Mouse (Mus musculus): ENCODE data around the gene Mvk.

The Mvk gene

DNA sequence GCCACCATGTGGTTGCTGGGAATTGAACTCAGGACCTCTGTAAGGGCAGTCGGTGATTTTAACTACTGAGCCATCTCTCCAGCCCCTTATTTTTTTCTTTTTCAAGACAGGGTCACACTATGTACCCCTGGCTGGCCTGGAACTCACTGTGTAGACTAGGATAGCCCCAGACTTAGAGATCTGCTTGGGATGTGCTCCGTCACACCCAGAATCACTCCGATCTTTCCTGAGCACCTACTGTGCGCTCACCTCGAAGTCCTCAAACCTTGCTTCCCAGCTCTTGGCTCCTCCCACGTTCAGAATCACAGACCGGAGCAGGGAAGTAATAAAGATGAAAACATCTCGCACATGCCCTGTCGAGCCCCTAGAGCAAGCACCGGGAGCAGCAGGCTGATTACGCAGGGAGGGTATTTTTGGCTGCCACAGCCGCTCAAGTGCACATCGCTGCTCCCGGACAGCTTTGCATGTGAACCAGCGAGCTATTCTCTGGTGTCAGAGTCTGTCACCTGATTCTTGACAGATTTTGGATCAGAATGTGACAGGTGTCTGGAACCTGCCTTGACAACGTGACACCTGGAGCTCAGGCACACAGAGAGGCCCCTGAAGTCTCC is 13.0 kb downstream of the Mvk start:
- DNase-seq (ENCODE audit: inconsistent ontology term), result no peak

DNA sequence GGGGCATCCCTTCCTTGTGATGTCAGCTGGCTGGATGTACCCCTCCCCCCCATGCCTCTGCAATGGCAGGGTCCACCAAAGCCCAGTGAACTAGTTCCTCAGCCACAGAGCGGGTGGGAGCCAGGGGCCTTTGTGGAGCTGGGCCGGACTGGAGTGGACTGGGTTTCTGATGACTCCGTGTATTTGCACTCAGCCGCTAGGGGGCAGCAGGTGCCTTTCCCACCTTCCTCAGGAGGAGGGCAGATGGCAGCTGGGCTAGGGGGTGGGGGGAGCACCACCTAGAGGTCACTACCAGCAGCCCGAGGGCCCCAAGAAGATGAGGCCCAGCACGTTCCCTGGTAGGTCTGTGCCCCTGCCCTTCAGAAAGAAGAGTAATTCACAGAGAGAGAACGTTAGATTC is 17.2 kb downstream of the Mvk start:
- DNase-seq (ENCODE audit: inconsistent ontology term), result peak; percentile 84

DNA sequence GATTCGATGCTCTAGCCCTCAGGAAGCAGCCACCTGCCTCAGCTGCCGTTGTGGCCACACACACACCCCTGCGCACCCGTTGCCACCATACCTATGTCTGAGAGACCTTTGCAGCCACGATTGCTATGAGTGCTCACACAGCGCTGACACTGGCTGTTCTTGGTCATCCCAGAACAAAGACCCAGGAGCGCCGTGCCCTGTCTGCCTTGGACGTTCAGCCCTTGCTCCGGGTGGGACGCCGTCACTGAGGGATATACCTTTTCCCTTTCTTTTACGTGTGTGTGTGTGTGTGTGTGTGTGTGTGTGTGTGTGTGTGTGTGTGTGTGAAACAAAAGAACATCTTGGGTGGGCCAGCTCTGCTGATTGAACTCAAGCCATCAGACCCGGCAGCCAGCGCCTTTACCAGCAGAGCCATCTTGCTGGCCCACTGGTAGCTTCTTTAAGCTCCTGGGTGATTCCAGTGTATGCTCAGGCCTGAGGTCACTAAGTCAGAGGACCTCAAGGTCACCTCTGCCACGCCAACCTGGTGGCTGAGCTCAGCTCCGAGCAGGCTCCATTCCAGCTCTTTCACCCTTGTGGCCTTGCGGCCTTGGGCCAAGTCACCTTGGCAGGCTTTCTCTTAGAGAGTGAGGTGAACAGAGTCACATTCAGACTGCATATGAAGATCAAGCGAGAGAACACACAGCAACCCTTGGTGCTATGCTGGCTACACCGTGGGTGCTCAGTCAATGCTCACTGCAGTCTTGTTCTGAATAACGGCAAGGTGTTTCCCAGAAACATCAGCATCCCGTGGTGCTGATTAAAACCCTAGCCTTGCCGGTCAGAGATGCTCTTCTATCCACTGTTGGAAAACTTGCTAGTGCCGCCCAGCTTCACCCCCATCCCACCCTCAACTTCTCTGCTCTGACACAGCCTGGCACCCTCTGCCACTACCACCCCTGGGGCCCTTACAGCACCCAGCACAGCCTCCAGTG is 18.3 kb downstream of the Mvk start:
- DNase-seq (ENCODE audit: inconsistent ontology term), result no peak

DNA sequence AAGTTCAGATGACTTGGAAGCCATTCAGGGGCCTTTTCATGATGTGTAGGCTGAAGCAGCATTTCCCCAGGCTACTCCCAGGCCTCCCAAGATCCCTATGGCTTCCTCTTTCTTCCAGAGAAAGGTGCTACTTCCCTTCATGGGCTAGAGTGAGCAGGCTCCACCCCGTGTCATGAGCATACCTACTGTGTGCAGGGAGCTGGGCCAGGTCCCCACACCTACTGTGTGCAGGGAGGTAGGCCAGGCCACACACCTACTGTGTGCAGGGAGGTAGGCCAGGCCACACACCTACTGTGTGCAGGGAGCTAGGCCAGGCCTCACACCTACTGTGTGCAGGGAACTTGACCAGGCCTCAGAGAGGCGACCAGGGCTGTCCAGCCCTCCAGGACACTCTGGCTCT is 20.5 kb downstream of the Mvk start:
- no peak for DNase-seq (ENCODE audit: inconsistent ontology term)

DNA sequence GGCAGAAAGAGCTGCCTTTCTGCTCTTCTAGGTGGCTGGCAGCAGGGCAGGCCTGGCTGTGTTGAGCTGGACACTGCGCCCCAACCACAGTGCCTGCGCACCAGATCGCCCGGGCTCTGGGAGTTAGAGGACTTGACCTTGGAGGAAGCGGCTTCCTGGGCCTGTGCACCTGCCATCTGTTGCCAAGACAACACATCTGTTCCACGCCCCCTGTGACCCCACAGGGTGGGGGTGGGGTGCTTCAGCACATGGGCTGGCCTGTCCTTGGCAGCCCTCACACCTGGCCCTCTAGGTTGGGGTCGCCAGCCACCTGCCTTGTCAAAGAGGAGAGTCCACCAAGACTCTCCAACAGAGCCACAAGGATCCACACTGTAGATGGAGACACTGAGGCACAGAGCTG is 21.6 kb downstream of the Mvk start:
- no peak for DNase-seq (ENCODE audit: inconsistent ontology term)

DNA sequence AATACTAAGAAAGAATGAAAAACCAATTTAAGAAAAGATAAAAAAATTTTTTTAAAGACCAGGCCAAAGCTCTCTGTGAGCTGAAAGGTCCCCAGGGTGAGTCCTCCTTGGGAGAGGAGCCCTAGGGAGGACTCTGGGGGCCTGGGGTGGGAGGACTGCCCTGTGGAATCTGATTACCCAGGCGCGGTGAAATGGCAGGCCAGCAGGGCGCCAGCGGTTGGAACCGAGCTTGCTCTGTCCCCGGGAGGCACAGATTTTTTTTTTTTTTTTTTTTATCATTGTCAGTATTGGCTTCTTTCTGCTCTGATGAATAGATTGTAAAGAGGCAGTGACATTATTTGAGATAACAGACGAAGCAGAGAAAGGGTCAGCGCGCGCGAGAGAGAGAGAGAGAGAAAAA is 22.9 kb downstream of the Mvk start:
- no peak for DNase-seq (ENCODE audit: inconsistent ontology term)

DNA sequence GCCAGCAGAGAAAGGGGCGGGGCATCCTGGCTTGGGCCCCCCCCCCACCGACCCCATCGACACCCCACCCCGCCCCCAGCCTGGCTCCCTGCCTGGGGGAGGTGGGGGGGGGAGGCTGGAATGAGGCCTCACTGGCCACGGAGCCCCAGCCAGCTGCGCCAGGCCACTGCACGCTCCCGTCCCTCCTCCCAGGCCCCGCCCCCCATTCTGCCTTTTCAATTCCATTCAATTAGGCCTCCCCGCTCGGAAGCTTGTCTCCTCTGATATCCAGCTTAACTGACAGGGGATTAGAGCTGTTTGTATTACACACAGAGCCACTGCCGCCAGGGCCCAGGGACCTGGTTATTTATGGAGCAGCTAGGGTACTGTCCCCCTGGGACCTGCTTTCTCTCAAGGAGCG is 23.4 kb downstream of the Mvk start:
- peak; percentile 95 for DNase-seq (ENCODE audit: inconsistent ontology term)

DNA sequence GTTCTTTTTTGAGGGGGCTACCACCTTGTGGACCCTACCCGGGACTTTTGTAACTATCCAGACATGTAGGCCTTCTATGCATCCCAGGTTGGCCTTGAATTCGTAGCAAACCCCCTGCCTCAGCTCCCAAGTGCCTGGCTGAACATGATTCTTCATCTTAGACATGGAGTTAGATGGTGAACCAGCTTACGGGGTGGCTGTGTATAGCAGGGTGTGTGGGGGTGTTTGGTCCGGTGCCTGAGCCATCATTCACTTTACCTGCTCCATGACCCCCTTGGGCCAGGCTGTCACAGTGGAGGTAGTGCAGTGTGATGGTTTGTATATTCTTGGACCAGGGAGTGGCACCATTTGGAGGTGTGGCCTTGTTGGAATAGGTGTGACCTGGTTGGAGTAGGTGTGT is 23.9 kb downstream of the Mvk start:
- DNase-seq (ENCODE audit: inconsistent ontology term), result no peak

DNA sequence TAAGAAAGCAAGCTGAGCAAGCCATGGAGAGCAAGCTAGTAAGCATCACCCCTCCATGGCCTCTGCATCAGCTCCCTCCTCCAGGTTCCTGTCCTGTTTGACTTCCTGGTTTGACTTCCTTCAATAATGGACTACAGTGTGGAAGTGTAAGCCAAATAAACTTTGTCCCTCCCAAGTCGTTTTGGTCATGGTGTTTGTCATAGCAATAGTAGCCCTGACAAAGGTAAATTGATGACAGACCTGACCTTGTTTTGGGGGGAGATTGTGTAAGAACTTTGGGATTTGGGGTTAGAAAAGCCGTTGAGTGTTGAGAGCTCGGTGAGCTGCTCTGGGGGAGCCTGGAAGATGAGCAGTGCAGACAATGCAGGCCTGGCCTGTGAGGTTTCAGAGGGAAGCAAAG is 26.3 kb downstream of the Mvk start:
- no peak for DNase-seq (ENCODE audit: inconsistent ontology term)

DNA sequence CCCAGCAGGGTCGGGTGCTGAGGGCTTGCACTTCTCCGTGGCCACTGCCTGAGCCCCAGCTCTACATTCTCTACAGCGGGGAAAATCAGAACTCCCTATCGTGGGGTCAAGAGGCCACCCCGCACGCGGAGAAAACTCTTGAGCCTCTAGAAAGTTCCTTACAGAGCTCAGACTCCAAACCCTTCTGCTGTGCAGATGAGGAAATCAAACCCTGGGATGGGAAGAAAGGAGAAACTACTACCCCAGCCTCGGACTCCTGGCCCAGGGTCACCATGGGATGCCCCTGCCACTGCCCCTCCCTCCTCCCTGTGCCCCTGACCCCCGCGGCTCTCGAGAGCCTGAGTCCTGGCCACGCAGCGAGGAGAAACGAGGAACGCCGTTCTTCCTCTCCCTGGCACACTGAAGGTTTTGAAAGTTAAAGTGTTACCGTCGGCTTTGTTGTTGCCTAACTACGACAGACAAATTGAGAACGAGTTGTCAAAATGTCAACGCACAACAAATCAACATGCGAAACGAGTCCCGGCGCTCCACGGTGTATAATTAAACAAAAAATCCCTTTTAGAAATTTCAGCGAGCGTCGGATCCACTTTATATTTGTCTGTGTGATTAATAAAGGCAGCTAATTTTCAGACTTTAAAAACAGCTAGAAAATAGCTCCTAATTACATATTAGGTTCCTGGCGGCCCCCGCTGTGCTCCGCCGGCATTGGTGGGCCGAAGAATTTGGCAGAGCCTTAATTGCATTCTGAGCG is 30.8 kb downstream of the Mvk start:
- DNase-seq (ENCODE audit: inconsistent ontology term), result peak; percentile 60

DNA sequence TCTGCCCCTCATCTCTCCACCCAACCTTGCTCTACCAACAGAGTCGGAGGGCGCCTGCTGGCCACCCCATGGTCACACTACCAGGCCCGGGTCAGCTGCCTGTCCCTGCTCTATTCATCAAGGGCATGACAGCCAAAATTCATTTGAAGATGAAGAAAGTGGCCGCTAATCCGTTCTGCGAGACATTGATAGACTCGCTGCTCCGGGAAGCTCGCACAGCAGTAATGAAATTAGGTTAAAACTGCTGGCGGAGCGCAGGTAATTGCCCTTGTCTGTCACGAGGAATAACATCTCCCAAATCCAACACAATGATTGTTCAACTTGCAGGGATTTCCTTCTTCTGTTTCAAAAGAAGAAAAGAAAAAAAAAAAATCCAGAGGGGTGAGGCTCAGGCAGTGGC is 34.2 kb downstream of the Mvk start:
- DNase-seq (ENCODE audit: inconsistent ontology term), result no peak

DNA sequence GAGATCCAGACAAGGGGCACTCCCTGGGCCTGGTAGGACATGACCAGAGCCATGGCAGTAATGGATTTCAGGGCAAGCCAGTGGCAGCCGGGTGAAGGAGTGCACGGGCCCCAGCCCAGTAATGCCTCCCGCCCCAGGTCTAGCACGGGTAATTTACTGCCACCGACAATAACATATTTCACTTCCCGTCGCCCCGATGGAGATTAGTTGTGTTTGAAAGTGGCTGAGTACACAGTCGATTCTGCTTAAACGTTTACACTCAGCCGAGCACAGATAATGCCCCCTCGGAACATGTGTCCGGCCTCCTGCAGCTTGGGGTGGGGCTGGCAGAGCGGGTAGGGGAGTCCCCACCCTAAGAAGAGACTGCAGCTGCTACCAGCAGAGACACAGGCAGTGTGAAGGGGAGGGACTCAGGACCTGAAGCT is 38.5 kb downstream of the Mvk start:
- DNase-seq (ENCODE audit: inconsistent ontology term), result peak; percentile 26

DNA sequence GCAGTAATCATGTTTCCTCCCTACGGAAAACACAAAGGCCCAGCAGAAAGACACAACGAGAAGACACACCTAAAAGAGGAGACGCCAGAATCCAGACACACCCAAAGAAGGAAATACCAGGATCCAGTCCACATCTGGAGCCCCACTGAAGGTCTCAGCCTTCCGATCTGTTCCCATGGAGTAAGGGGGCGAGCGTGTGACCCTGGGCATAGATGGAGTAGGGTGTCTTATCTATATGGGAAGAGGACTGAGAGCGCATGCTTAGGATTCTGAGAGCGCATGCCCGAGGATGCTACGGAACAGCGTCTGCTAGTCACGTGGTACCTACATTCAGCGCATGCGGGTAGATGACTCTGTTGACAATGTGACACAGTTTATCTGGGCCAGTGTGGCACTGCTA is 41.6 kb downstream of the Mvk start:
- DNase-seq (ENCODE audit: inconsistent ontology term), result no peak

DNA sequence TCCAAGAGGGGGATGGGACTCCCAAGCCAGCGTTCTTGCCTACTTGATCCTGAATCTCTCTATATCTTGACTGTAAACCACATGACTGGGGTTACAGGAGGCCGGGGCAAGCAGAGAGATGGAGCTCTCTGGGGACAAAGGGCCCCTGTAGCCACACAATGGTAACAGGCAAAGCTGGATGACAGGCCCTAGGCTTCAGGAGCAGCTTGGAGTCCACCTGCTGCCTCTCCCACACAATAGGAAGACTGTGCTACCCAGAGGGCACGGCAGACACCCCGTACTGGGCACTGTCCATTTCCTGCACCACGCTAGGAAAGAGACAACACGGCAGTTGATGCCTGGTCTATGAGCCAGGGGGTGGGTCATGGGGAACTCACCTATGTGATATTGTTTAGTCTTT is 45.5 kb downstream of the Mvk start:
- DNase-seq (ENCODE audit: inconsistent ontology term), result no peak

DNA sequence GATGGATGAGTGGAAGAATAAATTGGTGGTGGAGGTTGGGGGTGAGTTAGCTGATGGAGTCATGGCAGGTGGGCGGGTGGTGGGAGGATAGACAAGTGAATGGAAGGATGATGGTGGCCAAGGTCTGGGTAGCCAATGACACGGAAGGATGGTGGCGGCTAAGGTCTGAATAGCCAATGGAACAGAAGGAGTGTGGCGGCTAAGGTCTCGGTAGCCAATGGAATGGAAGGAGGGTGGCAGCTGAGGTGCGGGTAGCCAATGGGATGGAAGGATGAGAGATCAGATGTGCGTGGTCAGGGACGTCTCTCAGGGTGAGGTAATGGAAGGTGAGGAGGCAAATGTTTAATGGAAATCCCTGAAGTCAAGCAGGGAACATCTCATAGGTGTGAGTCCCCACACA is 46.2 kb downstream of the Mvk start:
- DNase-seq (ENCODE audit: inconsistent ontology term), result no peak

DNA sequence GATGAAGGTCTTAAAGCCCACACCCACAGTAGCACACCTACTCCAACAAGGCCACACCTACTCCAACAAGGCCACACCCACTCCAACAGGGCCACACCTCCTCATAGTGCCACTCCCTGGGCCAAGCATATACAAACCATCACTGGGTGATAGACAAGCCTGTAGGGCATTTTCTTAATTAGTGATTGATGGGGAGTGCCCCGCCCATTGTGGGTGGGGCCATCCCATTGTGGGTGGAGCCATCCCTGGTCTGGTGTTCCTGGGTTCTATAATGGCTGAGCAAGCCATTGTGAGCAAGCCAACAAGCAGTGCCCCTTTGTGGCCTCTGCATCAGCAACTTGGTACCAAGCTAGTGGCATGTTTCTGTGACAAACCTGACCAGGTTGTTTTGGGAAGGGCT is 50.7 kb downstream of the Mvk start:
- no peak for DNase-seq (ENCODE audit: inconsistent ontology term)

DNA sequence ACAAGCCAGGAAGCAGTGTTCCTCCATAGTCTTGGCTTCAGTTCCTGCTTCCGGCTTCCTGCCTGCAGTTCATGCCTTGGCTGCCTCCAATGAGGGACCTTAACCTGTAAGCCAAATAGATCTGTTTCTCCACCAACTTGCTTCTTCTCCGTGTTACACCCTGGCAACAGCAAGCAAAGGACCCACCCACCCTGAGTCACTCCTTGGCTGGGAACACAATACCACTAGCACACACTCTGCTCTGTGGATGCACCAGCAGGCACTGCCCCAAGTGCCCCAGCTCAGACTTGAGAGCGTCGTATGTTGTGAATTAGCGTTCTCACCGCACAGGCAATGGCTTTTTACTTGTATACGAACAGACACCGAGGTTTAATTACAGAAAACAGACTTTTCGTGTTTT is 57.2 kb downstream of the Mvk start:
- DNase-seq (ENCODE audit: inconsistent ontology term), result peak; percentile 34

DNA sequence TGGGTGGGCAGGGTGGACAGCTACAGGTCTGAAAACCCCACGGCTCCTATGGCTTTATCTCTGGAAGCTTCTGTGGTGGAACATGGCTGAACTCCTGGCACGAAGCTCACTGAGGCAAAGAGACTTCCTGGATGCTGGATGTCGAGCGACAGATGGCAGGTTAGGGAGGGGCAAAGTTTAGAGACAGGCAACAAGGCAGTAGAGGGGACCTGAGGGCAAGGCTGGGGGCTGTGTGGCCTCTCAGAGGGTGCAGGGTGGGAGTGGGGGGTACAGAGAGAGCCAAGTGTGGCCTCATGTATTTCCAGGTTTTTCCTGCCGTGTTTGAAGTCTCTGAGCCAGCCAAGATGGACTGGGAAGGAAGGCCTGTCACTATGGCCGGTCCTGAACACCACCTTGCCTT is 60.8 kb downstream of the Mvk start:
- no peak for DNase-seq (ENCODE audit: inconsistent ontology term)

DNA sequence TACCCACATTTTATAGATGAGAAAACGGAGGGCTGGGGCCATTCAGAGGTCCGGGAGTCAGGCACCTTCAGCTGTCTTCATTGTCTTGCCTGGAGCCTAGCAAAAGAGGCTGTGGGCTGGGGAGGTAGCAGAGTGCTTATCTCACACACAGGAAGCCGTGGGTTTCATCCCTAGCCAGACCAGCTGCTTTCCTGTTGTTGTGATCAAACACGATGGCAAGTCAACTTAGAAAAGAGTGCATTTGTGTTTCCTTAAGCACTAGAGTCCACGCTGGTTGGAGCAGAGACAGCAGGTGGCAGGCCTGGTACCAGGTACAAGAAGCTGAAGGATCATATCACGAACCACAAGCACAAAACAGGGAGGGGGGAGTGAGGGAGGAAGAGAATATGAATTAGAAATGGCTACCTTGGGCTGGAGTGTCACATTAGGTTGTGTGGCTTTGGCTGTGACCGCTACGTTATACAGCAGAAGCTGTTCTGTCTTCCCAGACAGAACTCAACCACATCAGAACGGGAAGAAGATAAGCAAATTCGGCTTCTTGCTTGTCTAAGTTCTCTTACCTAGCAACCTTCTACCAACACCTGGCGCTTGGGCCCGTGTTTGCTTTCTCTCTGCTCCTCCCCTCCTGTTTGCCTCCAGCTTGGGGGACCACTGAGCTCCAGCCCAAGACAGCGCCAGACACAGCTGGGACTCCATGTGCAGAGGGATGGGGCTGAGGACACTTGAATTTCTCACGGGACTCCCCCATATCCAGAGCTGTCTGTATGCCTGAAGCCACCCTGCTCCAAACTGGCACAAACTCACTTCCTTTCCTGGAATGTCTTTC is 61.4 kb downstream of the Mvk start:
- DNase-seq (ENCODE audit: inconsistent ontology term), result no peak

DNA sequence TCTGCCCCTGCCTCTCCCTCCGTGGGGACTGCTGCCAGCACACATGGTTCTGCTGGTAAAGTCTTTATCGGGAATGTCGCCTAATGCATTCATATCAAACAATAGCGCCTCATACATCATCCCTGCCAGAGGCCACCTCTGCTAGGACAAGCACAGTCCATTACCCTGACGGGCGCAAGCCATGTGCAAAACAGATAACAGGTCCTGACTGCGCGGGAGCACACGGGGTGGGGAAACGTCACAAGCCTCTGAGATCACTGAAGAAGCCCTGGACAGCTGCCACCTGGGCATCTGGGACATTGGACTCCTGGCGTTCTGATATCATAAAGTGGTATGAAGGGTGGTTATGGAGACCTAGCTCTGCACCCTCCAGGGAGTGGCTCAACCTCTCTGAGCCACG is 63.3 kb downstream of the Mvk start:
- DNase-seq (ENCODE audit: inconsistent ontology term), result no peak

DNA sequence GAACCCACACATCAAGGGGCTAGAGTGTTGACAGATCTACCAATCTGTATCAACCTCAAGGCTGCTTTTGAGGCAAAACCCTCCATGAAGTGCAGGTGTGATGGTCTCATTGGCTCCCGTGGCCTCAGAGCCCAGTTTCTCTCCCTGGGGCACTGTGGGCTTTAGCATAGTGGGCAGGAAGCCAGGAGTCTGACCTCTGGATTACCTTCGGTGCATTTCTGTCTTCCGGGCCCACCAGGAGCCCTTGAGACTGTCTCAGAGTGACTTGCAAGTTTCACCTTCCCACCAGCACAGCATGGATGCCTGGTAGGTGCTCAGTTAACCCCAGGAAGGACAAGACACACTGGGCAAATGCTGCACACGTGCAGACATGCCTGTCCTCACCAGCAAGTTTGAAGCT is 63.9 kb downstream of the Mvk start:
- DNase-seq (ENCODE audit: inconsistent ontology term), result no peak

DNA sequence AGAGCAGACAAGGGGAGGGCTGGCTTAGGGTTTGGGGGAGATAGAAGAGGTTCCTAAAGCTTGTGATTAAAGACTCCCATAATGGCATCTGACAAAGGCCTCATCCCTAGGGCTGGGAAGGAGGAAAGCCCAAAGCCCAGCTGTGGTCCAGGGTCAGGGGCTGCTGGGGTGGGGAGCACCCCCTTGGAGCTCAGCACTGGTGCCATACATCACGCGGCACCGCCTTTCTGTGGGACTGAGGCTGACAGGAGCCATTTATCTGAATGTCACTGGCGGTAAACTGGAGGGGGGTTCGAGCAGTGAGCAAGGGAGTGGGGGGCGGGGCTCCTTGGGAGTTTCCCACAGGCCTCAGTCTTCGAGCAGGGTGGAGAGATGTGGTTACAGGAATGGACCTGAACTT is 65.4 kb downstream of the Mvk start:
- no peak for DNase-seq (ENCODE audit: inconsistent ontology term)
